Comparison of ENCODE assay signal across 27 mouse cellular contexts in genomic region chr13:100200778-100201177, GRCm38 (mm10). TPM values are rescaled to one million over a fixed set of nuclear protein-coding genes. Genes with fewer than 3 reads are reported as not detected.
DNase-seq lines count a peak whose midpoint lies in the region; ATAC-seq and TF ChIP-seq lines count a peak whose summit lies in the region.
"Had no signal": no experiment of that assay in that cellular context is flagged by ENCODE, and none has a peak within 500 bp of the region (broad histone marks: within the 10 kb centered on the region; RNA-seq: fewer than 3 reads in every experiment).

No protein-coding gene starts in this region.

- H3K27ac ChIP-seq in MEL (ENCODE audit: control insufficient read depth, low read depth, low read length) (no peak overlapping the region), macrophage (no peak overlapping the region)
- no peak overlapping the region for H3K27ac ChIP-seq in brown adipose tissue, adult 24 weeks (replicated peaks; ENCODE audit: low read depth, low read length)
- H3K27ac ChIP-seq in liver, embryonic 13.5 days, result 0 out of 2 replicates have a peak overlapping the region, but pooled peaks have one; percentile 23
- H3K27ac ChIP-seq: embryonic facial prominence, embryonic 15.5 days; hindbrain, embryonic 13.5 days; kidney, embryonic 15.5 days; limb, embryonic 13.5 days; midbrain, embryonic 10.5 days had no signal

- no peak overlapping the region for H3K9ac ChIP-seq in MEL (ENCODE audit: control insufficient read depth, low read depth, low read length, poor library complexity, severe bottlenecking)
- H3K9ac ChIP-seq in liver, embryonic 13.5 days, result peak overlapping the region; percentile 29; the same call in 1 of the 2 replicates
- H3K9ac ChIP-seq: embryonic facial prominence, embryonic 15.5 days; hindbrain, embryonic 13.5 days; kidney, embryonic 15.5 days; limb, embryonic 13.5 days had no signal

- peak; percentile 17 for DNase-seq in MEL (ENCODE audit: low read depth, low spot score)
- no peak for DNase-seq in liver, embryonic 13.5 days
- DNase-seq in heart, adult 11 months, result no peak
- no peak for DNase-seq in gastrocnemius, adult 18-20 months (ENCODE audit: low spot score)
- DNase-seq in heart, postnatal 4 days, result no peak
- DNase-seq: adrenal gland, adult 8-10 months; B cell, adult 2 months; cerebellum, adult 11-12 months; cerebellum, adult 9-11 months; gastrocnemius, postnatal 25 days; heart, adult 18-20 months; heart, postnatal 36 days; kidney, adult 18-20 months; kidney, postnatal 36 days; lung, adult 2 months; thymus, adult 2 months; thymus, postnatal 4 days had no signal

- H3K36me3 ChIP-seq in MEL (ENCODE audit: control insufficient read depth in 1 of 2, insufficient read depth in 2 of 2, low read length in 2 of 2) (peaks cover 0 to 6% of the 10 kb centered on the region in 2 experiments; a peak in 2 of 4 replicates), macrophage (ENCODE audit: inconsistent target) (peaks cover 5% of the 10 kb centered on the region)
- no peaks in the 10 kb centered on the region for H3K36me3 ChIP-seq in liver, embryonic 13.5 days
- H3K36me3 ChIP-seq: embryonic facial prominence, embryonic 15.5 days; hindbrain, embryonic 13.5 days; kidney, embryonic 15.5 days; limb, embryonic 13.5 days; midbrain, embryonic 10.5 days had no signal

- H3K4me3 ChIP-seq in MEL (ENCODE audit: control insufficient read depth in 1 of 2, insufficient read depth in 1 of 2, low read depth in 2 of 2, low read length in 2 of 2) (no peak overlapping the region), macrophage (ENCODE audit: inconsistent target) (0 out of 2 replicates have a peak overlapping the region, but pooled peaks have one; percentile 38)
- H3K4me3 ChIP-seq in brown adipose tissue, adult 24 weeks (ENCODE audit: insufficient read depth, low read depth, low read length), result peak overlapping the region; percentile 3; the same call in 1 of the 2 replicates
- peak overlapping the region; percentile 46 for H3K4me3 ChIP-seq in liver, embryonic 13.5 days (replicated peaks)
- H3K4me3 ChIP-seq: embryonic facial prominence, embryonic 15.5 days; hindbrain, embryonic 13.5 days; kidney, embryonic 15.5 days; limb, embryonic 13.5 days; midbrain, embryonic 10.5 days had no signal

- ATAC-seq in liver, embryonic 13.5 days (ENCODE audit: low read depth), result peak; percentile 80
- ATAC-seq: forebrain, embryonic 14.5 days; midbrain, embryonic 16.5 days had no signal

- no peak for TF ChIP-seq CTCF in MEL (IDR thresholded peaks at IDR 0.05 in 2 of 3, conservative IDR thresholded peaks at IDR 0.05 in 1 of 3; ENCODE audit: control insufficient read depth in 1 of 3, insufficient read depth in 1 of 3, low read depth in 2 of 3, low read length in 3 of 3, poor library complexity in 1 of 3, severe bottlenecking in 1 of 3)

- no peak for TF ChIP-seq EP300 in MEL (IDR thresholded peaks at IDR 0.05; ENCODE audit: low read depth in 1 of 2, low read length in 2 of 2)

- TF ChIP-seq POLR2A in MEL (IDR thresholded peaks at IDR 0.05; ENCODE audit: control insufficient read depth in 1 of 2, insufficient read depth in 1 of 2, low read depth in 1 of 2, low read length in 2 of 2, poor library complexity in 1 of 2), result no peak

- H3K9me3 ChIP-seq in MEL (replicated peaks; ENCODE audit: insufficient read depth, low read length), result no peaks in the 10 kb centered on the region
- H3K9me3 ChIP-seq in liver, embryonic 13.5 days (replicated peaks), result no peaks in the 10 kb centered on the region
- H3K9me3 ChIP-seq: embryonic facial prominence, embryonic 15.5 days; hindbrain, embryonic 13.5 days; kidney, embryonic 15.5 days; limb, embryonic 13.5 days; midbrain, embryonic 10.5 days had no signal

- peak overlapping the region; percentile 56 for H3K4me2 ChIP-seq in liver, embryonic 13.5 days
- H3K4me2 ChIP-seq: embryonic facial prominence, embryonic 15.5 days; heart, embryonic 11.5 days; hindbrain, embryonic 13.5 days; kidney, embryonic 15.5 days; limb, embryonic 13.5 days had no signal

- no peaks in the 10 kb centered on the region for H3K27me3 ChIP-seq in MEL (ENCODE audit: control insufficient read depth in 1 of 2, insufficient read depth in 2 of 2, low read length in 2 of 2)
- no peaks in the 10 kb centered on the region for H3K27me3 ChIP-seq in liver, embryonic 13.5 days
- H3K27me3 ChIP-seq: embryonic facial prominence, embryonic 15.5 days; hindbrain, embryonic 13.5 days; kidney, embryonic 15.5 days; limb, embryonic 13.5 days had no signal

- peaks cover 3 to 8% of the 10 kb centered on the region in 2 experiments for H3K4me1 ChIP-seq in MEL (ENCODE audit: control insufficient read depth in 1 of 2, insufficient read depth in 2 of 2, low read length in 2 of 2)
- no peaks in the 10 kb centered on the region for H3K4me1 ChIP-seq in brown adipose tissue, adult 24 weeks (ENCODE audit: control insufficient read depth, insufficient read depth, insufficient read length, low read length)
- peaks cover 19% of the 10 kb centered on the region for H3K4me1 ChIP-seq in liver, embryonic 13.5 days (replicated peaks)
- H3K4me1 ChIP-seq: embryonic facial prominence, embryonic 15.5 days; hindbrain, embryonic 13.5 days; limb, embryonic 13.5 days; midbrain, embryonic 10.5 days had no signal

- TF ChIP-seq RAD21 in MEL (IDR thresholded peaks at IDR 0.05; ENCODE audit: low read depth, low read length), result no peak

- H3K79me2 ChIP-seq in MEL (ENCODE audit: control insufficient read depth, insufficient read depth, low read length, poor library complexity) (no peaks in the 10 kb centered on the region), macrophage (ENCODE audit: inconsistent target) (peaks cover 47% of the 10 kb centered on the region)

TF ChIP-seq in MEL, 35 proteins besides CTCF, POLR2A, EP300 and RAD21:
- no peak for TF ChIP-seq TCF12 (IDR thresholded peaks at IDR 0.05; ENCODE audit: low read depth, low read length)
- no peak for TF ChIP-seq USF2 (IDR thresholded peaks at IDR 0.05; ENCODE audit: borderline replicate concordance in 1 of 2, insufficient read depth in 1 of 2, low read depth in 1 of 2, low read length in 2 of 2)
- TF ChIP-seq GABPA (IDR thresholded peaks at IDR 0.05; ENCODE audit: low read depth, low read length), result no peak
- TF ChIP-seq ZNF384 (IDR thresholded peaks at IDR 0.05; ENCODE audit: low read depth, low read length), result no peak
- TF ChIP-seq CHD2 (IDR thresholded peaks at IDR 0.05; ENCODE audit: low read length), result no peak
- no peak for TF ChIP-seq ELF1 (IDR thresholded peaks at IDR 0.05; ENCODE audit: low read depth, low read length)
- TF ChIP-seq TAL1 (IDR thresholded peaks at IDR 0.05; ENCODE audit: low read length), result no peak
- no peak for TF ChIP-seq TBP (IDR thresholded peaks at IDR 0.05; ENCODE audit: low read depth, low read length)
- TF ChIP-seq KAT2A (conservative IDR thresholded peaks at IDR 0.05; ENCODE audit: low read depth, low read length), result no peak

RNA-seq across cellular contexts. Expression of gene Naip2, which starts 1.1 kb away (rescaled TPM):
- total RNA-seq in MEL (2012; rRNA removed), result 2.4 and 2.5 TPM in 2 replicates
- polyA plus RNA-seq in MEL (2012; ENCODE audit: insufficient read depth in 1 of 2, insufficient read length in 2 of 2, low read depth in 1 of 2, low replicate concordance in 2 of 2, missing spikeins in 1 of 2) (1 to 10 TPM in 1 of 2 experiments, not detected in 1; 4.0 TPM), macrophage (2018) (24.5 to 39.3 TPM (median 28.2 TPM) in 3 replicates)
- polyA plus RNA-seq in brown adipose tissue, adult 24 weeks (2012; ENCODE audit: insufficient read depth, insufficient read length, missing spikeins), result 0.79 TPM in 2 replicates
- 1.4 and 1.6 TPM in 2 replicates for polyA plus RNA-seq in liver, embryonic 13.5 days (2015; fragmentation: Nextera tagmentation; extraction: Ambion mirVana)
- 10 to 100 TPM; 42.6 to 88.1 (median 68.0) TPM for total RNA-seq in macrophage (2018; cell fraction: chromatin; rRNA removed)
- total RNA-seq in macrophage (2018; cell fraction: cytosol; rRNA removed), result 10 to 100 TPM; 26.0 to 56.1 (median 38.5) TPM
- 10 to 100 TPM; 27.2 to 77.0 (median 60.8) TPM for total RNA-seq in macrophage (2018; cell fraction: nucleus; rRNA removed)
- under 1 TPM; 0.14 TPM for total RNA-seq in gastrocnemius, adult 18-20 months (2021)
- under 1 TPM; 0.24 to 0.36 TPM for total RNA-seq in heart, postnatal 4 days (2021)

RNA-seq across cellular contexts. Expression of gene Naip5, which starts 45.3 kb away (rescaled TPM):
- under 0.01 and 0.07 TPM in 2 replicates for total RNA-seq in MEL (2012; rRNA removed)
- polyA plus RNA-seq in MEL (2012; ENCODE audit: insufficient read depth in 1 of 2, insufficient read length in 2 of 2, low read depth in 1 of 2, low replicate concordance in 2 of 2, missing spikeins in 1 of 2), result under 1 TPM in 1 of 2 experiments, not detected in 1; 0.29 TPM
- polyA plus RNA-seq in brown adipose tissue, adult 24 weeks (2012; ENCODE audit: insufficient read depth, insufficient read length, missing spikeins), result 0.33 TPM in 1 of 2 replicates, not detected in the other
- polyA plus RNA-seq in liver, embryonic 13.5 days (2015; fragmentation: Nextera tagmentation; extraction: Ambion mirVana), result 0.27 and 0.44 TPM in 2 replicates
- 100 to 1,000 TPM in 23 of 26 experiments, 10 to 100 TPM in 3; 61.8 to 265 (median 170) TPM for total RNA-seq in macrophage (2018; cell fraction: chromatin; rRNA removed)
- total RNA-seq in macrophage (2018; cell fraction: cytosol; rRNA removed), result 10 to 100 TPM in 25 of 26 experiments, 1 to 10 TPM in 1; 8.8 to 29.5 (median 16.8) TPM
- 100 to 1,000 TPM in 6 of 26 experiments, 10 to 100 TPM in 20; 38.6 to 115 (median 74.8) TPM for total RNA-seq in macrophage (2018; cell fraction: nucleus; rRNA removed)
- 8.1 to 17.5 TPM (median 13.2 TPM) in 3 replicates for polyA plus RNA-seq in macrophage (2018)
- total RNA-seq in gastrocnemius, adult 18-20 months (2021), result under 1 TPM in 1 of 2 experiments, not detected in 1; 0.14 TPM
- under 1 TPM; 0.23 to 0.26 TPM for total RNA-seq in heart, postnatal 4 days (2021)

Comparison
In these comparisons a context has a peak if more than half of its experiments do, and no peak if none do; other contexts are left out.
1. H3K4me3 ChIP-seq: peak in brown adipose tissue, adult 24 weeks (single experiment), liver, embryonic 13.5 days (single experiment) and macrophage (single experiment); none in MEL (0 of 2).